Mouse (Mus musculus) hindbrain, embryonic 11.5 days (tissue): ENCODE data around the gene Rnf13. TPM values are rescaled to one million over a fixed set of nuclear protein-coding genes. Genes with fewer than 3 reads are reported as not detected.

Experiments used
- ATAC-seq: fragments of 200-750 bp; cut with Nextera tagmentation; 2 replicates; pipeline ENCODE4 v1.8.0; 2017; ENCODE audit warnings: mild to moderate bottlenecking, moderate TSS enrichment, moderate library complexity; ENCODE audit not compliant: low FRiP score
- DNase-seq: peaks from one replicate; pipeline ENCODE4 v3.0.0-alpha.2; 2015; ENCODE audit warnings: low spot score
- H3K27ac ChIP-seq: fragments of 300-500 bp; sonication (generic); 2 replicates; pipeline ENCODE4 v1.5.1; 2014; ENCODE audit warnings: mild to moderate bottlenecking, low read depth, low read length
- H3K27me3 ChIP-seq: fragments of 300-500 bp; sonication (generic); 2 replicates; pipeline ENCODE4 v1.6.1; 2014; ENCODE audit warnings: mild to moderate bottlenecking, low read length, moderate library complexity, mixed read lengths; ENCODE audit not compliant: control insufficient read depth, insufficient read depth
- H3K36me3 ChIP-seq: fragments of 300-500 bp; sonication (generic); 2 replicates; pipeline ENCODE4 v1.6.1; 2014; ENCODE audit warnings: mild to moderate bottlenecking, low read length, moderate library complexity, mixed read lengths; ENCODE audit not compliant: control insufficient read depth, insufficient read depth
- H3K4me1 ChIP-seq: fragments of 300-500 bp; sonication (generic); replicated peaks from 2 replicates; pipeline ENCODE4 v1.6.1; 2014; ENCODE audit warnings: low read length, mixed read lengths; ENCODE audit not compliant: control insufficient read depth, insufficient read depth
- H3K4me2 ChIP-seq: fragments of 300-500 bp; sonication (generic); replicated peaks from 2 replicates; pipeline ENCODE4 v1.6.1; 2014; ENCODE audit warnings: mild to moderate bottlenecking, low read depth, low read length
- H3K4me3 ChIP-seq: fragments of 300-500 bp; sonication (generic); 2 replicates; pipeline ENCODE4 v1.5.1; 2014; ENCODE audit warnings: low read depth, low read length
- H3K9ac ChIP-seq: fragments of 300-500 bp; sonication (generic); 2 replicates; pipeline ENCODE4 v1.6.1; 2014; ENCODE audit warnings: low read depth, low read length
- H3K9me3 ChIP-seq: fragments of 300-500 bp; sonication (generic); 2 replicates; pipeline ENCODE4 v1.6.1; 2016; ENCODE audit warnings: low read length; ENCODE audit not compliant: control insufficient read depth
- WGBS: fragments of 180-500 bp; shearing (Covaris S2); extraction: QIAGEN DNeasy Blood & Tissue Kit; methylation state at CpG from one replicate; pipeline ENCODE4 v1.1.7; 2014; 5-methylcytosine and 5-hydroxymethylcytosine counted together
- polyA plus RNA-seq: library from polyadenylated mRNA; unstranded; fragments of >200 nt; fragmentation: Nextera tagmentation; extraction: Ambion mirVana; gene quantifications from 2 replicates; pipeline ENCODE4 v1.2.1, GENCODE M21; 2014

Gene Rnf13
- 58.3 and 63.4 TPM in 2 replicates for polyA plus RNA-seq

GRCm38 (mm10) chr3:57735511-57736370, at the start of gene Rnf13:
TSS of gene Rnf13 (plus strand) at chr3:57736062.
- Histone ChIP-seq H3K4me2 (peak within 1 kb of the TSS; percentile 63), H3K36me3 (no peaks in the 10 kb centered on the region)
- peak; percentile 100 for ATAC-seq

GRCm38 (mm10) chr3:57691772-57692171, 44.1 kb upstream of the Rnf13 start:
- 88% methylated on average over 4 of the region's 4 CpGs for WGBS
- Histone ChIP-seq H3K36me3 (no peaks in the 10 kb centered on the region), H3K27ac (no peak overlapping the region), H3K4me3 (no peak overlapping the region), H3K4me2 (no peak overlapping the region), H3K9ac (no peak overlapping the region), H3K9me3 (no peaks in the 10 kb centered on the region), H3K27me3 (no peaks in the 10 kb centered on the region), H3K4me1 (no peaks in the 10 kb centered on the region)
- ATAC-seq: no peak
- no peak for DNase-seq

More at GRCm38 (mm10) chr3:57735511-57736370, at the start of gene Rnf13:
- H3K4me3 ChIP-seq: peak within 1 kb of the TSS; percentile 78
- peak within 1 kb of the TSS; percentile 81 for H3K9ac ChIP-seq
- peak; percentile 95 for DNase-seq
- H3K27me3 ChIP-seq: no peaks in the 10 kb centered on the region
- under 1% methylated on average over 59 of the region's 59 CpGs for WGBS
- H3K4me1 ChIP-seq: 0 out of 2 replicates have a peak, but pooled peaks cover 3% of the 10 kb centered on the region
- H3K9me3 ChIP-seq: no peaks in the 10 kb centered on the region
- H3K27ac ChIP-seq: peak within 1 kb of the TSS; percentile 85

DNA sequence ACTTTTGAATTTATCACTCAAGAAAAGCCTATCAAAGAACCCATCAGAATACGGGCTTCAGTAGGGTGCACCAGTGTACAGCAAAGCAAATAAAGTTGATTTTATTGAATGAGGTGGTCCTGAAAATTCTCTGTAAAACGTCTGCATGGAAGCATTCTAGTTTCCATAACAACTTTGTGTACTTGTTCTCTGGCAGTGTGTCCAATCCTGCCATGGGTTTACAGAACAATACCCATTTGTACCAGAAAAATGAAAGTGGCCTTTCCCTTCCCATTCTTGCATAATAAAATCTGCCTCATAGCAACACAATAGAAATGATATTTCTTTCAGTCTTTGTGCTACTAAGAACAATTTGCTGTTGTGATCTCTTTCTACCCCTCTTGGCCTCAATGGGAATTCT, 43.1 kb upstream of the Rnf13 start, which contains the start of gene Ankub1:
Gene Ankub1, minus strand, starts transcription at position 81 of the 400 bp plus-strand sequence.
- H3K4me1 ChIP-seq: no peaks in the 10 kb centered on the region
- no peaks in the 10 kb centered on the region for H3K27me3 ChIP-seq
- no peaks in the 10 kb centered on the region for H3K9me3 ChIP-seq
- WGBS: 64% methylated on average over 2 of the region's 2 CpGs
- H3K4me2 ChIP-seq: no peak within 1 kb of the TSS
- DNase-seq: no peak
- ATAC-seq: no peak
- H3K4me3 ChIP-seq: no peak within 1 kb of the TSS
- no peaks in the 10 kb centered on the region for H3K36me3 ChIP-seq
- no peak within 1 kb of the TSS for H3K27ac ChIP-seq
- H3K9ac ChIP-seq: no peak within 1 kb of the TSS

DNA sequence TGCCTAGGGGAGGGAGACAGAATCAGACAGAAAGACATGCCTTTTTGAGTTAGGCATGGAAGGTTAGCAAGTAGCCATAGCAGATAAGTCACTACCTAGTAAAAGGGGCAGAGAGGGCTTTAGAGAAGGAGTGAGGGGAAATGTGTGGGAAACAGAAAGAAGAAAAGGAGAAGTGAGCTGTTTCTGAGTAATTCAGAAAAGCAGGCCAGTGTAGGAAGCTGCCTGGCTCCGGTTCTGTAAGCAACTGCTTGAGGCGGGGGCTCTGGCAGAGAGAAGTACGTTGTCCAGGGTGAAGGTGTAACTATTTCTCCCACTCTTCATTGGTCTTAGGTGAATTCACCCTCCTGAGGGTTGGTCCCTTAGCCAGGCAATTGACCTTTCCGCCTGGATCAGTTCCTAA, 39.6 kb upstream of the Rnf13 start:
- Histone ChIP-seq H3K36me3 (no peaks in the 10 kb centered on the region), H3K4me2 (no peak overlapping the region), H3K27ac (no peak overlapping the region), H3K4me1 (no peaks in the 10 kb centered on the region), H3K9me3 (no peaks in the 10 kb centered on the region), H3K9ac (no peak overlapping the region), H3K4me3 (no peak overlapping the region), H3K27me3 (no peaks in the 10 kb centered on the region)
- 91% methylated on average over 4 of the region's 4 CpGs for WGBS
- DNase-seq: no peak
- no peak for ATAC-seq

GRCm38 (mm10) chr3:57696779-57697178, 39.1 kb upstream of the Rnf13 start:
- no peak overlapping the region for H3K4me3 ChIP-seq
- 97% methylated on average over 9 of the region's 9 CpGs for WGBS
- ATAC-seq (no peak), DNase-seq (no peak)
- H3K4me1 ChIP-seq: no peaks in the 10 kb centered on the region
- H3K27me3 ChIP-seq: no peaks in the 10 kb centered on the region
- no peaks in the 10 kb centered on the region for H3K9me3 ChIP-seq
- no peak overlapping the region for H3K27ac ChIP-seq
- no peak overlapping the region for H3K9ac ChIP-seq
- no peaks in the 10 kb centered on the region for H3K36me3 ChIP-seq
- no peak overlapping the region for H3K4me2 ChIP-seq

- ATAC-seq (no peak), DNase-seq (no peak)
- no peak overlapping the region for H3K4me2 ChIP-seq
- no peaks in the 10 kb centered on the region for H3K9me3 ChIP-seq
- H3K4me3 ChIP-seq: no peak overlapping the region
- no peaks in the 10 kb centered on the region for H3K36me3 ChIP-seq
- WGBS: 90% methylated on average over 6 of the region's 6 CpGs
- H3K9ac ChIP-seq: no peak overlapping the region
- no peaks in the 10 kb centered on the region for H3K27me3 ChIP-seq
- no peak overlapping the region for H3K27ac ChIP-seq
- H3K4me1 ChIP-seq: no peaks in the 10 kb centered on the region
These were observed 21.7 kb upstream of the Rnf13 start for GRCm38 (mm10) chr3:57714151-57714550.

- H3K4me1 ChIP-seq: 0 out of 2 replicates have a peak, but pooled peaks cover 3% of the 10 kb centered on the region
- DNase-seq (no peak), ATAC-seq (no peak)
- H3K9me3 ChIP-seq: no peaks in the 10 kb centered on the region
- H3K9ac ChIP-seq: no peak overlapping the region
- 77% methylated on average over 5 of the region's 5 CpGs for WGBS
- H3K27me3 ChIP-seq: no peaks in the 10 kb centered on the region
- no peak overlapping the region for H3K4me3 ChIP-seq
- no peaks in the 10 kb centered on the region for H3K36me3 ChIP-seq
- H3K27ac ChIP-seq: no peak overlapping the region
- no peak overlapping the region for H3K4me2 ChIP-seq
These were observed 3.5 kb upstream of the Rnf13 start for GRCm38 (mm10) chr3:57732206-57732915.

DNA sequence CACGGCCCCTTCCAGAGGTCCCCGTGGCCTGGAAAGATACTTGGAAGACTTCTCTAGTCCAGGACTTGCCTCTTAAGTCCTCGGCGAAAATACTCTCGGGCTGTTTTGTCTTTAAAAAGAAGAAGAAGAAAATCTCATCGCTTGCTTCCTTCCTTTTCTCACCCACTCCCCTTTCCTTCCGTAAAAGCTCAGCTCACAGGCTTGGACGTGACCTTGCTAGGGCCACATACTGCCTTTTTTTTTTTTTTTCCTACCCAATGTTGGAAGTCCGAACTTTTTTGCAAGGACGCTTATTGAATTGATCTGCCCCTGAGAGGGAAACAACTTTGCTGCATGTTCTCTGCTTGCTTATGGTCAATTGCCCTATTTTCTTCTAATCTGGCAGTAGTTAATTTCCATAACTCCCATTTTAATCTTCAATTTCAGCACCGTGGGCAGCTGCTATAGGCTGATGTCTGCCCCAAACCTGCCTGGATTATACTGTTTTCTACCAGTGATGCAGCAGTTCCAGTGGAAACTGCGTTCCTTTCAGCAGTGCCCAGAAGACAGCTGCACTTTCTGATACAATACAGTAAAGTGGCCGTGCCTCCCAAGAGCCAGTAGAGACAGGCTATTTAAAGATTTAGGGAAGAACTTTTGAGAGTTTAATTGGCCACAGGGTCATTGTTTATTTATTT, 695 bp downstream of the Rnf13 start:
- Histone ChIP-seq H3K36me3 (no peaks in the 10 kb centered on the region), H3K4me1 (0 out of 2 replicates have a peak, but pooled peaks cover 3% of the 10 kb centered on the region), H3K27me3 (no peaks in the 10 kb centered on the region), H3K9ac (peak overlapping the region; percentile 81), H3K4me3 (peak overlapping the region; percentile 78), H3K9me3 (no peaks in the 10 kb centered on the region), H3K4me2 (peak overlapping the region; percentile 63), H3K27ac (peak overlapping the region; percentile 85)
- DNase-seq (peak; percentile 15), ATAC-seq (no peak)
- 3% methylated on average over 13 of the region's 13 CpGs for WGBS
